Mouse (Mus musculus) heart, adult 2 months (tissue): Measurements from ENCODE around the gene C1ql1.

Experiments used
- CTCF ChIP-seq: fragments of 200-600 bp; IDR thresholded peaks from 2 replicates; pipeline ENCODE4 v1.8.1; 2022; ENCODE audit warnings: antibody characterized with exemption, mild to moderate bottlenecking, moderate library complexity
- EP300 ChIP-seq: fragments of 200-500 bp; IDR thresholded peaks from 2 replicates; pipeline ENCODE4 v1.6.1; 2011; ENCODE audit warnings: low read depth, low read length, control low read depth; ENCODE audit not compliant: insufficient read depth
- POLR2A ChIP-seq: fragments of 200-500 bp; IDR thresholded peaks from 2 replicates; pipeline ENCODE4 v1.6.1; 2011; ENCODE audit warnings: mild to moderate bottlenecking, low read depth, low read length, control low read depth; ENCODE audit not compliant: insufficient read depth

- TF ChIP-seq CTCF (no peak), EP300 (no peak), POLR2A (no peak)
Observed at GRCm38 (mm10) chr11:102901199-102901598, 45.3 kb downstream of the C1ql1 start.
